Mouse (Mus musculus) megakaryocyte, adult 5-6 weeks (primary cell): ENCODE results near the gene Mapkbp1. TPM values are rescaled to one million over a fixed set of nuclear protein-coding genes. Genes with fewer than 3 reads are reported as not detected.

Experiments used
- ATAC-seq: 2 replicates; pipeline ENCODE4 v1.8.0; 2016; ENCODE audit warnings: mild to moderate bottlenecking, inconsistent platforms; ENCODE audit not compliant: poor library complexity, severe bottlenecking
- total RNA-seq, 2 experiments: library from RNA; stranded (forward) in 1 of 2; stranded (reverse) in 1 of 2; fragments of 153-499, 151-499 nt in 1 of 2; fragments of 221-1000, 200-1000 nt in 1 of 2; gene quantifications; 2 replicates each; pipeline versions ENCODE4 v1.2.3 to v1.2.4; 2015 to 2017

The Mapkbp1 gene
- total RNA-seq (2015) (2.1 and 3.3 TPM in 2 replicates), total RNA-seq (2017) (2.6 and 2.8 TPM in 2 replicates)

DNA sequence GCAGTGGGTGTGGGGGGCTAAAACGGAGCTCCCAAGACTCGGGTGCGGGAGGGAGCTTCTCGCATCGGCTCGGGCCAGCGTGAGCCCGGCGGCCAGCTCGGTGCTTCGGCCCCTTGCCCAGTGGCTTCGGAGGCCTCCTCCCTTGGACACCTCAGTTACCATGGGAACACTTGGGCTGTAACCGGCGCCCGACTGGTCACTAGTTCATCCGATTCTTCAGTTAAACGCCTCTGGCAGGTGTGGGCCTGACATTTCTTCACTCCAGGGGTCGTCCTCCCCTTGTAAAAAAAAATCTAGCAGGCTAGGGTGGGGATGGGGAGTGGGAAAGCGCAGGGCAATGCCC, at the start of gene Mapkbp1:
TSS of gene Mapkbp1 (plus strand) at position 163 of the 343 bp plus-strand sequence.
- peak; percentile 58; the same call in 1 of the 2 replicates for ATAC-seq

DNA sequence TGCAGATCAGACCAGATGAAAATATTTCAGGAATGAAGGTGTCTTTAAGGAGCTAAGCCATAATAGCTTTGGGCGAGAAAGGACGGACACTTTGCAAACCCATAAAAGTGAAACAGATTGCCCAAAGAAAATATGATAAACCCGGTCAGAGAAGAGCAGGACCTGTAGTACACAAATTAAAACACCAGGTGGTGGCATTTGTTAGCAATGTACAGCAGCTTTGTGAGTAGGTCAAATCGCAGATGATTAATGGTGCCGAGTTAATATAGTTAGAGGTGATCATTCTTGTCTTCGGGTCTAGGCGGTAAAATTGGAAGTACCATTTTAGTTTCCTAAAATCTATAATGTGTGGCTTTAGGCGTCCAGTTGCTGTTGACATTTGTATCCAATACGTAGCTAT, 1.9 kb upstream of the Mapkbp1 start:
- peak; percentile 34; the same call in 1 of the 2 replicates for ATAC-seq

DNA sequence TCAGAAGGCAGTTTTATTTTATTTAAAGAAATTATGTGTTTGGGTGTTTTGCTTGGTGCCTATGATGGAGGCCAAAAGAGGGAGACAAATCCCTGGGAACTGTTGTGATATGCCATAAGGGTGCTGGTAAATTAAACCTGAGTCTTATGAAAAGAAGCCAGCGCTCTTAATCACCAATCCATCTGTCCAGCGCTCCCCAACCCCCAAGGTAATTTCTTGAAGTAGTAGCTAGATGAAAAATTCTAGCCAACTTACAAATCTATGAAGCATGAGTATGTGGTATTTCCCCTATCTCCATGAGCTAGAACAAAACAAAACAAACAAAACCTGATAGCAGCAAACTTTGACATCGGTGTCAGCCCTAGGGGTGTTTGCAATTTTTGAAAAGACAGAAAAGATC, 1.2 kb upstream of the Mapkbp1 start:
- ATAC-seq: no peak

DNA sequence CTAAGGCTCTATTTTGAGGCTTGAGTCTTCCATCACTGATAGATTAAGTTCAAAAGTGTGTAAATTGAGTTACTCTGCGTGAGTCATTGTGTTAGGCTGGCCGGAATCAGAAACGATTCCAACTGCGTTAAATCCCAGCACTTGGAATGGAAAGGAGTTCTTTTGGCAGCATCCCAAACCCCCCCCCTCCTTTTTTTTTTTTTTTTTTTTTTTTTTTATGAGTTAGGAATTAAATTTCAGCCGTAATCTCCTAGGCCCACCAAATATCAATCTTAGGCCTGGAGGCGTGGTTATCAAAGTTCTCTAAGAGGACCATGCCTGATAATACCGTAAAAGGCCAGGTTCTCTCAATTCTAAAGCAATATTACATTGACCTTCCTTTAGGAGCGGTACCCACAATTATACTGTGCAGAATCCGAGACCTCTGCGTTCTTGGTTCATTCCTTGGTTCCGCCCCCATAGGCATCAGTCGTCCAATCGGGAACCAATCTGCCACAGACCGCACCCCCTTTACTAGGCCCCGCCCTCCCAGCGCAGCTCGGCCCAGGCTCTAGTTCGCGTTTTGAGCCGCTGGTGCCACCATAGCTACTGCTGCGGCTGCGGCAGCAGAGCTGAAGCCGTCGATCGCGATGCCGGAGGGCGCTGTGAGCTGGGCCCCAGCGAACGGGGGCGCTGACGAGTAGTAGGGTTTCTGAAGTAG, 512 bp upstream of the Mapkbp1 start:
- ATAC-seq: peak; percentile 99

DNA sequence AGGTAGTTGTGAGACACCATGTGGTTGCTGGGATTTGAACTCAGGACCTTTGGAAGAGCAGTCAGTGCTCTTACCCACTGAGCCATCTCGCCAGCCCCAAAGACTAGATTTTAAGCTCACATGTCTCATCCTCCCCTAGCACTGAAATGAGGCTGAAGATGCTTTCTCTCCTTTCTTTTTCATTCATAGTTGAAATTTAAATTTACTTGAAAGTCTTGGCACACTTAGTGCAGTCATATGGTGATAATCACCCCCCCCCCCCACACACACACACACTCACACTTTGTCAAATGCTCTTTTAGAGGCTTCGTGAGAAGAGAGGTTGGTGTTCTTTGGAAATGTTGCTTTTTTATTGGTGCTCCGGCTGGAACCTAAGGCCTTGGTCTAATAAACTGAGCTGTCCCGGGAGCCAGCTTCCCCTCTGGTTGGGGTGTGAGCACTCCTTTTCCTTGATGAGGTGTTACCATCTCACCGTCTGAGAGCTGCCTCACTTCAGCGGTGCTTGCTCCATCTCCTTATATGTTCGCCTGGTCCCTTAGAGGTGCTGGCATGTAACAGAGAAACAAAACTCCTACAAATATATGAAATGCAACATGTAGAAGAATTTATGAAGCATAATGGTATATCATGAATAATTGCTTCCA, 8.0 kb downstream of the Mapkbp1 start:
- ATAC-seq: no peak

DNA sequence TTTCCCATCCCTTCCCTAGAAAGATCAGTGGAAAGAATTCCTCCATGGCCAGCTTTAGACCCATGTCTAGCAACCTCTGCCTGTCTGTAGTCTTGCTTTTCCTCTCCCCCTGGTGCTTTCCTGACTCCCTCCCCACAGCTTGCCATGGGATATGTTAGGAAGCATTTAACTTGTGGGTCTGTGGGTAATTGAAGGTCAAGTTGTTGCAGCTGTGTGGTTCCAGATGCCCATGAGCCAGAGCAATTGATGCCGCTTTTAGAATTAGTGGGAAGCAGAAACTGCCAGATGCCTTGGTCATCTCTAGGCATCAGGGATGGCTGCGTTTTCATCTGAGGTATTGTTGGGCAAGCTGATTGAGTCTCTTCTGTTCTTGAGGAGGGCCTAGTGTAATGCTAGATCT, 9.1 kb downstream of the Mapkbp1 start:
- ATAC-seq: no peak

DNA sequence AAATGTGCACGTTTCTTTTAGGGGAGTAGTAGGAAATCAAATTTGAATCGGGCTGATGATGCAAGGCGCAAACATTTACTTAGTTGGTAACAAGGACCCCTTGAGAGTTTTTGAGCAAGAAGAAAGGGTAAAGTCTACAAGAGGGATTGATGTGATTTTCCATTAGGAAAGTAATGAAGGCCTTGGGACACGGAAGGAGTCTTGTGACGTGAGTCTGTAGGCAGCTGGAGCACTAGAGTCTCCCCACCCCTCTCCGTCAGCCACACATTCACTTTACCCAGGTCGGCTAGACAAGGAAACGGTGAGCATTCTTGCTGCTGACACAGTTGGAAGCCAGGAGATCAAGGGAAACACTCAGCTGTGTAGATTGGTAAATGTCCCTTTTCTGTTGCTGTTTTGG, 13.4 kb downstream of the Mapkbp1 start:
- no peak for ATAC-seq

DNA sequence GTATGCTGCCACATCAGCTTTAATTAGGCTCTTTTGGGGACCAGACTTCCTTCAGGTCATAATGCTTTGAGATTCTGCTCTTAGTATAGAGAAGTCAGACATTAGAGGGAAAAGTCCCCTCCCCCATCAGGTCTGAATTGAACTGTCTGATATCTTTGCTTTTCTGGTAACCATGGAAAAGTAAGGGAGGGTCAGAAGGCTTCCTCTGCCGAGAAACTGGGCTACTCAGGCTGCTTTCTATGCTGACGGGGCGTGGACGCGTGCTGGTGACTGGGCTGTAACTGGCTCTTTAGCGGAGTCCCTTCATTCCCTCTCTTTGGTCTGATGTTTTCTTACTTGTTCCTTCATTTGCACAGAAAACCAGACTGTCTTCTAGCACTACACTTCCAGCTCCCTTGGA, 13.9 kb downstream of the Mapkbp1 start:
- no peak for ATAC-seq

DNA sequence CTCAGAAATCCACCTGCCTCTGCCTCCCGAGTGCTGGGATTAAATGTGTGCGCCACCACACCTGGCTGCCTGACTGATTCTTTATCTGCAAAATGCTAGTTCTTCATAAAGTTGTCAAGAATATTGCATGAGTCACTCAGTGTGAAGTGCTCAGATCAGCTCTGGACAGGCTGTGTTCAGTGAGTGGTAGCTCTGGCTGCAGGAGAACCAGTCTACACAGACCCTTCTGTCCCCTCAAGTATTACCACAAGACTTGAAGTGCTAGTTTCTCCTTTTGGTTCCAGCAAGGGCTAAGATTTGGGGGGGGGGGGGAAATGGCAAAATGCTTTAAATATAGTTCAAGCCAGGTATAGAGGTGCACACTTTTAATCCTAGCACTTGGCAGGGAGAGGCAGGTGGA, 14.9 kb downstream of the Mapkbp1 start:
- ATAC-seq: no peak

DNA sequence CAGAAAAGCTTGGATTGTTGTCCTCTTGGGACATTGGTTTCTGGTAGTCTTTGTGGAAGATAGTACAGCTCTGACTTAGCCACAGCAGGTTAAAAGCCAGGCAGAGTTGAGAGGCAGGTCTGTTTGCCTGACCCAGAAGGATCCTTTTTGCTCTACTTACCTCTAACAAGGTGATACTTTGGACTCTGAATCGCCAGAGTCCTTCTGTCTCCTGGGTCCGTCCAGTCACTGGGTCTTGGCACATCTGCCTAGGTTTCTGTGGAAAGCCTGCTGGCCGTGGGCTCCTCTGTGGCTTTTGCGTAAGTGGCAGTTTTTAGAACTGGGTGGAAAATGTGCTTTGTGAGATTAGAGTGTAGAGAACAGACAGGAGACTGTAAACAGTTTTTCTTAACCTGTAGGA, 16.5 kb downstream of the Mapkbp1 start:
- no peak for ATAC-seq

DNA sequence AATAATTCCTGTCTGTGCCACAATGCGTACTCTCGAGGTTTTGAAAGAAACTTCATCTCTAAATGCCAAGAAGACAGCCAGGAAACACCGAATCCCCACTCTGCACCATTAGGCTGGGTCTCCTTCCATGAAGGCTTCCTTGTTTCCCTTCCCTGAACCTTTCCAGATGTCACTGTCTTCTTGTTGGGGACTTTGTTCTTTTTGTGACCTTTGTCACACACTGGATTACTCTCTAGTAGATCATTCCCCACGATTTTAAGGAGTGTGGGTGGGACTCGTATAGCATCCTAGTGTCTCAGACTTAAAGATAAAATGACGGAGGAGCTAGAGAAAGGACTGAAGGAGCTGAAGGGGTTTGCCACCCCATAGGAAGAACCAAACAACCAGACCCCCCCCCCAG, 18.4 kb downstream of the Mapkbp1 start:
- ATAC-seq: no peak

DNA sequence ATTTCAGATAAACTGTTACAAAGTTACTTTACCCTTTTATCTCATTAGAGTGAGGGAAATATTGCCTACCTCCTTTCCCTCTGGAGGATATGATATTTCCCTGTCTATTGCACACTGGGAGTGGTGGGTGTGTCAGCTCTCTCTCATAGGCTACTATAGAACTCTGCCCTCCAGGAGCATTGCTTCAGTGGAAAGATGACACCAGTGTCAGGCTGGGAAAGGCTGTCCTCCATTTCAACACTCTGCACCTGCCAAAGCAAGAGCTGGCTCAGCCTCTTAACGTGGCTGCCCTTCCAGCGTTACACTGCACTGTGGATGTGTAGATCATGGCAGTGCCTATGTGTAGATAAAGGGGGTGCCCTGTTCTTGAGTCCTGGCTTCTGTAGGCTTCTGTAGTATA, 19.9 kb downstream of the Mapkbp1 start:
- ATAC-seq: no peak

DNA sequence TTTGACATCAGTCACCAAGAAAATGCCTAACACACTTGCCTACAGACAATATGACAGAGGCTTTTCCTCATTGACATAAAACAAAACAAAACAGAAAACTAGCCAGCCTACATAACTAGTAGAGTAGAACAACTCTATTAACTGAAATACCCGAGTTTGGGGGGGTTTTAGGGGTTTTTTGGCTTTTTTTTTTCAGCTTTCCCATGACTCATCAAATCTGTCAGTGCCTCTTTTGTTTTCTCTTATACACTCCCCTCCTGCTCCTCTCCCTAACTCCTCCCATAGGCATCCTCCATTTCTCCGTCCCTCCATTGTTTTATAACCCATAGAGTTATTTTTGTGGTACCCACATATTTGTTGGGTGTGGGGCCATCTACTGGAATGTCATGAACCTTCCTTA, 21.0 kb downstream of the Mapkbp1 start:
- no peak for ATAC-seq

DNA sequence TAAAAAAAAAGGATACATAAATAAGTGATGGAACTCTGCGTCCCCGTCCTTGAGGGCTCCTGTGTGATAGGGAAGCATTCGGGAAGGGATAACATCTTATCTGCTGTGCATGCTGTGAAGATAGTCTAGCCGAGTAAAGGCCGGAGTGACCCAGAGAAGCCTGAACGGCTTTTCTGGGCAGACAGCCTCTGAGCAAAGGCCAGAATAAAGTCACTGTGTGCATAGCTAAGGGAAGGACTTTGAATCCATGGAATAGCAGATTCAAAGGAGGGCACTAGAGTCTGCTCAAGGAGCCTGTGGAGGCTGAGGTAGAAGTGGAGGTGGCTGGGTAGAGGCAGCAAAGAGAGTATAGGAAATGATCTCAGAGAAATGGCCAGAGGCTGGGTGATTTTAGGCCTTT, 22.3 kb downstream of the Mapkbp1 start:
- no peak for ATAC-seq

DNA sequence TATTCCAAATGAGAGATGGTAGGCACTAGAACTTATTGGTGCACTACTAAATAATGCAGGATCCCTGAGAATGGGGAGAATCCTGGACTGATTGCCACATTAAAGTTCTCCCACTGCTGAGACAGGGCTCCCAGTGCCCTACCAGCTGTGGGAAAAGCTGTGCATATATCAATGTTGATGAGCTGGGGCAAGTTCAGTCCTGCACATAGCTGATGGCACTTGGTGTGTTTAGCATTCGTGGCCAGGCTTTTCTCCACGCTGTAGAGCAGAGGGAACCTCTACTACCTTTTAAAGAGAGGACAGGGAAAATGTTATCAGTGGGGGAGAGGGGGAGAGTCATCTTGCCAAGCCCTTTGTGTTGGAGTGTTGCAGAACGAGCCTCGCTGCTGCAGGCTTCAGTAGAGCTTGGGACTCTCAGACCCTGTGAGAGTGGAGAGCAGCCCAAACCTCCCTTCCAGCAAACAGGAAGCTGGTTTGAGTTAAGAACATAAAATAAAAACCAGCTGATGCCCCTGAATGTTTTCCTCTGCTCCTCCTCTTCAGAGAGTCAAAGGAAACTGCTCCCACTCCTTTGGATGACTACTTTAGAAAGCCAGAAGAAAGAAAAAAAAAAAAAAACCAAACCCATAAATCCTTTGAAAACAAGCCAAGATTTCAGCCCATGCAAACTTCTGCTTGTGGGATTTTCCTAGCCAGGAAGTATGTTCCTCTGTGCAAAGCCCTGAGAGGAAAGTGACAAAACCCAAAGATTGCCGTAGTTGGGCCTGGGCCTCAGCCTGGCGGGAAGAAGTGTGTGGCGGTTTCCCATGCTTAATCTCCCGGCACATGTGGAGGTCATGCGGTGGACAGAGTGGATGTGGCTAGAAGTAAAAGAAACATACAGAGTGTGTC, 23.1 kb downstream of the Mapkbp1 start:
- ATAC-seq: no peak

DNA sequence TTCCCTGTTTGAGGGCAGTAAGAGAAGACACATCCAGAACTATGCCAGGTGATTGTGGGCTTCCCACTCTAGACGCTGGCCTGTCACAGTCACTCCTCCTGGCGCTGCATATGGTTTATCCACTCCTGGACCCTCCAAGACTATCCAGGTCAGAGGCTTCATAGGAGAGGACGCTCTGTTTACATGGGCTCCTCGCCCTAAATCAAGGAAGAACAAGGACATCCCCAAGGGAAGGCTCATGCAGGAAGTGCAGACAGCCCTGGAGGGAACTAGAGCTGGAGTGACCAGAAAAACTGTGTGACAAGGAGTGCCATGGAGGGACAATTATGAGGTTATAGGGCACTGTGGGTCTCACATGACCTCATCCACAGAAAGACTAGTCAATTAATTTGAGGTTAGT, 24.9 kb downstream of the Mapkbp1 start:
- ATAC-seq: no peak

DNA sequence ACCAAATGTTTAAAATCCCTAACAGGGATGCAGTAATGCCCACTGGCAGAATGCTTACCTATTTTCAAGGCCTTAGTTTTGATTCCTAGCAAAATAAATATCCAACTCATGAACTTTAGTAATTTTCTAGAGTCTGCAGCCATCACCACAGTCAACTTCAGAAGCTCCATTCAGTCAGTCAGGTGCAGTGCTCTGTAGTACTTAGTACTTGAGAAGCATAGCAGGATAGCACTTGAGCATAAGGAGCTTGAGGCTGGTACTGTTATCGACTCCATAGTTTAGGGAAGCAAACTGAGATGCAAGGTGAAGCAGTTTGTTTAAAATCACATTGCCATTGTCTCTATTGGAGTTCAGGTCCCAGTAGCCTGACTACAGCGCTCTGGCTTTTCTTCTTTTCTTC, 27.2 kb downstream of the Mapkbp1 start:
- no peak for ATAC-seq

DNA sequence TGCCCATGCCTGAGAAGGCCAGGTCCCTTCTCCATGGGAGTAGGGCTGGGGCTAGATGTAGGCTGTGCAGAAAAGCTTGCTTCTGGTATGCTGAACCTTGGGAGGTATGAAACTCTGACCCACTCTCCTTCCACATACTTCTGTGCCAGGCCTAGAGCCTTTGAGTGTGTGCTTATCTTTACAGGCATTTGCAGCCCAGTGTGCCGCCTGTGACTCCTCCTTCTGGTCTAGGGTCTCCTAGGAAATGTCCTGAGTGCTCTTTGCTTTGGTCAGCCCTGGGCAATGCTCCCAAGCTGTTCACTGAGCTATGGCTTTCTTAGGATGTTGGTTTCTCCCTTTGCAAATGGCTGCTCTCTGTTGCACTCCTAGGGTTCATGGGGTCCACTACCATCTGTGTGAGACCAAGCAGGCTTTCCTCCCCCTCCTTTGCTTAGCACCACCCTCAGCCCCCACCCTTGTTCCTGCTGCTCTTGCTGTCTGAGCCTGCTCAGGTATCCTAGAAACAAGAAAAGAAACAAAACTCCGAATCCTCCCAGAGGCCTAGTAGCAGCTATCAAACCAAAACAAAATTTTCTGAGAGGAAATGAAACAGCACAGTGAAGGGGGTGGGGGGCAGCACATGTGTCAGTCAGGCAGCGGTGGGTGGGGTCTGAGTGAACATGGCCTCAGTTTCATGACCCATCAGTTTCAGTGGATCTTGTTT, 28.5 kb downstream of the Mapkbp1 start:
- ATAC-seq: no peak

DNA sequence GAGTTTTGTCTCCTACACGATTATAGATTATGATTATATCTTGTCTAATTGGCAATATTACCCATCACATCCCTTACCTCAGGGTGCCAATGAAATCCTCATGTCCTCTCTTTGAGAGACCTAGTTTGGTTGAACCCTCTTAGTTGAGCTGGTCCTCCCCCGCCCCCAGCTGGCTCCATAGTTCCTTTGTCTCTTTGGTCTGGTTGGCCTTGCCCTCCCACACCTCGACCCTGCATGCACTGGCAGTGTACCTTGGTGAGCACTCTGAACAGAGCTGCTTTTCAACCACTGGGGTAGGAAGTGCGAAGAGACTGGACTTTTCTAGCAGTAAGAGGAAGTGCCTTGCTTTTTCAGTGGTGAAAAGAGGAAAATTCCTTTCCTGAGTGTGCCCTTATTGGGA, 29.5 kb downstream of the Mapkbp1 start:
- no peak for ATAC-seq

DNA sequence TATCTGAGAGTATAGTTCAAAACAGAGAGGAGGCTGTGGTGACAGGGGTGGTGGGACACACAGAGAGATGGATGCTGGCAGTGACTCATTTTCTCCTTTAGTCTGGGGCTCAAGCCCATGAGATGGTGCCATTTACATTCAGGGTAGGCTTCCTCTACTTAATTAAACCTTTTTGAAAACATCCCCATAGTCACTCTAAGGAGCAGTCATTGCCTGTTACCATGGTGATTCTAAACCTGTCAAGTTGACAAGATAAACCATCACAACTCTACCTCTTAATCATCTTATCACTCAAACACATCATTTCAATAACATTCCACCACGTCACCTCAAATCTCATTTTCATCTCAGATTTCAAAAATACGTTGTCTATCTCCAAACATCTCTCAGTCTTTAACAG, 31.5 kb downstream of the Mapkbp1 start:
- no peak for ATAC-seq

DNA sequence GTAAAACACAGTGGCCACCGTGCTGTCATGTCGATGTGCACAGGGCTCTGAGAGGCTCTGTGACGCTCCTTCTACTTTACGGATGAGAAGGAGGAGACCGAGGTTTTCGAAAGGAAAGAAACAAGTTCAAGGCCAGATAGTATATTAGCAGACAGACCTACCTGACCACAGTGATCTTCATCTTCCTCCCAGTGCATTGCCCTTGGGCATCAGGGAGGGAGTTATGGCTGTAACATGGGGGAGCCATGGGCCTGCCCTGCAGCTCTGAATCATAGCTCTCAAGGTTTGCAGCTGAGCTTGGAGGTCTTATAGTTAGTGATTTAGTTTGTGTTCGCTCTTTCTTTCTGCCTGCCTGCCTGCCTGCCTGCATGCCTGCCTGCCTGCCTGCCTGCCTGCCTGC, 34.2 kb downstream of the Mapkbp1 start:
- no peak for ATAC-seq
